Mouse (Mus musculus) kidney, postnatal 36 days (tissue): Measurements from ENCODE around the gene Cdk8.

Experiments
- DNase-seq, 2 experiments: peaks; one replicate each; pipeline ENCODE4 v3.0.0; 2021 to 2022; ENCODE audit warnings: mixed read lengths in 2 of 2

The Cdk8 gene

GRCm38 (mm10) chr5:146330031-146330764 is 99.2 kb downstream of the Cdk8 start:
- peak; percentile 61 to 76 for DNase-seq

- DNase-seq = no peak
These were observed 99.7 kb downstream of the Cdk8 start for GRCm38 (mm10) chr5:146330765-146331115.

GRCm38 (mm10) chr5:146331131-146331530 is 100.1 kb downstream of the Cdk8 start:
- no peak for DNase-seq

GRCm38 (mm10) chr5:146332541-146332940 is 101.5 kb downstream of the Cdk8 start:
- no peak for DNase-seq

- no peak for DNase-seq
These were observed 103.4 kb downstream of the Cdk8 start for GRCm38 (mm10) chr5:146334410-146334809.

GRCm38 (mm10) chr5:146338064-146338463 is 107.0 kb downstream of the Cdk8 start:
- no peak for DNase-seq

GRCm38 (mm10) chr5:146340037-146340436 is 109.0 kb downstream of the Cdk8 start:
- DNase-seq = no peak

- DNase-seq = no peak
These were observed 114.1 kb downstream of the Cdk8 start for GRCm38 (mm10) chr5:146344911-146345686.

GRCm38 (mm10) chr5:146347081-146347480 is 116.1 kb downstream of the Cdk8 start:
- DNase-seq = no peak

GRCm38 (mm10) chr5:146349183-146349582 is 118.2 kb downstream of the Cdk8 start:
- DNase-seq = no peak

- no peak for DNase-seq
These were observed 119.8 kb downstream of the Cdk8 start for GRCm38 (mm10) chr5:146350784-146351183.

- no peak for DNase-seq
These were observed 121.0 kb downstream of the Cdk8 start for GRCm38 (mm10) chr5:146352006-146352405.
